In the genomic region with DNA sequence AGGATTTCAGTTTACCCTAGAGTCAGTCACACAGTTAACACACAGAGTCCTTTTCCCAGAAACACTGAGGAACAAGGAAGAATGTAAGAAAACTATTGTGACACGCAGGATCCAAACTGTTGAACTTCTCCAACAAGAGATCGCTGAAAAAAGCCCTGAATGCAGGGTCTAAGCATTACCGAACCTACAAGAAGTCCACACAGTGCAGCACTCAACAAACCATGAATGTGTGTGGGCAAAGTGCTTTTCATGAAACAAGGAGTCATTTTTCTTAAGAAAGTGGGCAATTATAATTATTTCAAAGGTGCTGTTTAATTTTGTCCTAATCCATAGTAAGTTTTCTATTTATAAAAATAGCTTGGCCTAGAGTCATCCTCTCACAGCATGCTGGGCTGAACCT, we compare ENCODE assay signal across 39 mouse cellular contexts. TPM values are rescaled to one million over a fixed set of nuclear protein-coding genes. Genes with fewer than 3 reads are reported as not detected.
"Had no signal": no experiment of that assay in that cellular context is flagged by ENCODE, and none has a peak within 500 bp of the region (broad histone marks: within the 10 kb centered on the region; RNA-seq: fewer than 3 reads in every experiment).

No protein-coding gene starts in this region.

RNA-seq across cellular contexts. Expression of gene Gm21411, which starts 6.3 kb away (rescaled TPM):
- total RNA-seq: heart, postnatal 10 days; heart, postnatal 14 days; heart, postnatal 25 days; heart, postnatal 36 days; heart, postnatal 4 days; hematopoietic stem cell, adult 5-6 weeks; hindbrain, postnatal 0 days; layer of hippocampus, adult 18-20 months; layer of hippocampus, adult 2 months; layer of hippocampus, adult 8-10 months; layer of hippocampus, postnatal 10 days; layer of hippocampus, postnatal 14 days; layer of hippocampus, postnatal 25 days; layer of hippocampus, postnatal 36 days; left cerebral cortex, adult 18-20 months; left cerebral cortex, adult 2 months; left cerebral cortex, adult 8-10 months; left cerebral cortex, postnatal 10 days had no signal
- polyA plus RNA-seq: heart, embryonic 13.5 days; heart, embryonic 14.5 days; heart, embryonic 15.5 days; heart, embryonic 16.5 days; heart, postnatal 0 days; hindbrain, embryonic 10.5 days; hindbrain, embryonic 11.5 days; hindbrain, embryonic 12.5 days; hindbrain, embryonic 13.5 days; hindbrain, embryonic 14.5 days; hindbrain, embryonic 15.5 days; hindbrain, embryonic 16.5 days; hindbrain, postnatal 0 days; intestine, embryonic 14.5 days; intestine, embryonic 15.5 days; intestine, embryonic 16.5 days; intestine, postnatal 0 days; kidney, embryonic 14.5 days; kidney, embryonic 15.5 days; kidney, embryonic 16.5 days; kidney, postnatal 0 days; large intestine, adult 2 months had no signal
